Mouse (Mus musculus) testis, adult 2 months (tissue): ENCODE results near the gene Pitpnc1.

Source experiments
- CTCF ChIP-seq: fragments of 200-500 bp; IDR thresholded peaks from 2 replicates; pipeline ENCODE4 v1.5.1; 2012; ENCODE audit warnings: low read depth, mild to moderate bottlenecking, inconsistent platforms, low read length, moderate library complexity; ENCODE audit not compliant: control insufficient read depth, insufficient read depth, insufficient replicate concordance
- POLR2A ChIP-seq: fragments of 200-500 bp; IDR thresholded peaks from 2 replicates; pipeline ENCODE4 v1.6.1; 2012; ENCODE audit warnings: low read depth, mild to moderate bottlenecking, inconsistent platforms, low read length, moderate library complexity; ENCODE audit not compliant: control insufficient read depth

DNA sequence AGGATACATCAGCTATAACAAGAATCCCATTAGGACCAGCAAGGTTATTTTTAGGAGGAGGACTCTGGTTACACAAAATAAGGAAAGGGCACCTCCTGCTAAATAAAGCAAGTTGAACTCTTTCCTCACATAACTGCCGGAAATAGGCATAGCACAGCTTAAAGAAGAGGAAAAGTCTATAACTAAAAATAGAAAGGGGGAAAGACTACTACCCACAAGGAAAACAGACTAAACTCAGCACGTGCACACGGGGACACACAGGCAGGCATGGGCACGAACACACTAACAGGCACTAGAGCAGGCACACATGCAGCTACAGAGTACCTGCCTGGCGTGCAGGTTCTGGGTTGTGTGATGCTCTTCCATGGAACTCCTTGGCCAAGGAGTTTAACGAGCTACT lies 23.8 kb downstream of the Pitpnc1 start:
- TF ChIP-seq CTCF (no peak), POLR2A (no peak)
